ENCODE assay signal across 17 mouse cellular contexts in genomic region chr4:65296356-65296967, GRCm38 (mm10).
DNase-seq lines count a peak whose midpoint lies in the region; ATAC-seq and TF ChIP-seq lines count a peak whose summit lies in the region.
"Had no signal": no experiment of that assay in that cellular context is flagged by ENCODE, and none has a peak within 500 bp of the region (broad histone marks: within the 10 kb centered on the region; RNA-seq: fewer than 3 reads in every experiment).

No protein-coding gene starts in this region.

- 0 out of 2 replicates have a peak, but pooled peaks have one; percentile 2 for ATAC-seq in hindbrain, postnatal 0 days
- ATAC-seq in hindbrain, embryonic 12.5 days (ENCODE audit: low FRiP score), result no peak
- no peak for ATAC-seq in forebrain, embryonic 13.5 days
- ATAC-seq in monocyte, adult 5-6 weeks (replicated peaks; ENCODE audit: insufficient number of reproducible peaks, low FRiP score, low TSS enrichment, poor library complexity, severe bottlenecking), result no peak

- WGBS in hindbrain, postnatal 0 days, result 25% methylated on average over 7 of the region's 7 CpGs
- 30% methylated on average over 7 of the region's 7 CpGs for WGBS in hindbrain, embryonic 12.5 days
- WGBS in forebrain, embryonic 13.5 days, result 7% methylated on average over 7 of the region's 7 CpGs

- H3K36me3 ChIP-seq in hindbrain, postnatal 0 days (ENCODE audit: insufficient read depth, low read length), result no peaks in the 10 kb centered on the region
- no peaks in the 10 kb centered on the region for H3K36me3 ChIP-seq in hindbrain, embryonic 12.5 days
- H3K36me3 ChIP-seq in forebrain, embryonic 13.5 days (ENCODE audit: poor library complexity, severe bottlenecking), result no peaks in the 10 kb centered on the region
- H3K36me3 ChIP-seq: limb, embryonic 12.5 days; liver, embryonic 15.5 days; neural tube, embryonic 13.5 days had no signal

- no peak overlapping the region for H3K27ac ChIP-seq in hindbrain, postnatal 0 days
- no peak overlapping the region for H3K27ac ChIP-seq in hindbrain, embryonic 12.5 days
- peak overlapping the region; percentile 36; the same call in 1 of the 2 replicates for H3K27ac ChIP-seq in forebrain, embryonic 13.5 days
- H3K27ac ChIP-seq: hindbrain, embryonic 14.5 days; limb, embryonic 12.5 days; liver, embryonic 15.5 days; neural tube, embryonic 13.5 days had no signal

- no peak for DNase-seq in hindbrain, postnatal 0 days (ENCODE audit: low spot score)
- DNase-seq in brain, adult 2 months (ENCODE audit: low read depth, low spot score), result peak; percentile 61
- peak; percentile 44 for DNase-seq in cerebellum, adult 8-10 months
- DNase-seq in spleen, adult 12 weeks (ENCODE audit: low spot score), result no peak
- no peak for DNase-seq in gastrocnemius, adult 8-10 months (ENCODE audit: low spot score in 2 of 2)
- DNase-seq: adrenal gland, adult 2 months; gastrocnemius, postnatal 36 days; kidney, adult 11 months; kidney, postnatal 14 days; thymus, adult 18-20 months had no signal

- H3K27me3 ChIP-seq in hindbrain, postnatal 0 days (ENCODE audit: insufficient read depth, low read length), result no peaks in the 10 kb centered on the region
- H3K27me3 ChIP-seq in hindbrain, embryonic 12.5 days, result peaks cover 30% of the 10 kb centered on the region
- H3K27me3 ChIP-seq in forebrain, embryonic 13.5 days, result no peaks in the 10 kb centered on the region
- H3K27me3 ChIP-seq: limb, embryonic 12.5 days; liver, embryonic 15.5 days had no signal

- TF ChIP-seq CTCF in hindbrain, postnatal 0 days (IDR thresholded peaks at IDR 0.05; ENCODE audit: low read depth), result no peak

- H3K4me1 ChIP-seq in hindbrain, postnatal 0 days (ENCODE audit: insufficient read depth, low read length), result no peaks in the 10 kb centered on the region
- H3K4me1 ChIP-seq in hindbrain, embryonic 12.5 days, result peaks cover 8% of the 10 kb centered on the region
- H3K4me1 ChIP-seq in forebrain, embryonic 13.5 days, result peaks cover 28% of the 10 kb centered on the region
- H3K4me1 ChIP-seq: limb, embryonic 12.5 days had no signal

- H3K9me3 ChIP-seq in hindbrain, postnatal 0 days (ENCODE audit: low read length), result no peaks in the 10 kb centered on the region
- no peaks in the 10 kb centered on the region for H3K9me3 ChIP-seq in hindbrain, embryonic 12.5 days (replicated peaks)
- no peaks in the 10 kb centered on the region for H3K9me3 ChIP-seq in forebrain, embryonic 13.5 days (replicated peaks)
- H3K9me3 ChIP-seq: limb, embryonic 12.5 days; liver, embryonic 15.5 days; neural tube, embryonic 13.5 days had no signal

- no peak overlapping the region for H3K4me3 ChIP-seq in hindbrain, postnatal 0 days (ENCODE audit: low read length)
- no peak overlapping the region for H3K4me3 ChIP-seq in hindbrain, embryonic 12.5 days
- no peak overlapping the region for H3K4me3 ChIP-seq in forebrain, embryonic 13.5 days
- H3K4me3 ChIP-seq: limb, embryonic 12.5 days; liver, embryonic 15.5 days; neural tube, embryonic 13.5 days had no signal

- no peak overlapping the region for H3K9ac ChIP-seq in hindbrain, postnatal 0 days (replicated peaks; ENCODE audit: low read length)
- H3K9ac ChIP-seq in hindbrain, embryonic 12.5 days, result no peak overlapping the region
- no peak overlapping the region for H3K9ac ChIP-seq in forebrain, embryonic 13.5 days
- H3K9ac ChIP-seq: hindbrain, embryonic 14.5 days; limb, embryonic 12.5 days; liver, embryonic 15.5 days; neural tube, embryonic 13.5 days had no signal

- no peak overlapping the region for H3K4me2 ChIP-seq in hindbrain, postnatal 0 days (ENCODE audit: low read depth, low read length)
- H3K4me2 ChIP-seq in hindbrain, embryonic 12.5 days (replicated peaks), result no peak overlapping the region
- 0 out of 2 replicates have a peak overlapping the region, but pooled peaks have one; percentile 24 for H3K4me2 ChIP-seq in forebrain, embryonic 13.5 days
- H3K4me2 ChIP-seq: hindbrain, embryonic 14.5 days; limb, embryonic 12.5 days; liver, embryonic 15.5 days; neural tube, embryonic 13.5 days had no signal

Comparison
In these comparisons a context has a peak if more than half of its experiments do, and no peak if none do; other contexts are left out.
1. DNase-seq: peak in brain, adult 2 months (single experiment) and cerebellum, adult 8-10 months (single experiment); none in hindbrain, postnatal 0 days (single experiment), spleen, adult 12 weeks (single experiment) and gastrocnemius, adult 8-10 months (0 of 2).